Mouse (Mus musculus) forebrain, embryonic 16.5 days (tissue): ENCODE results near the gene Pign. TPM values are rescaled to one million over a fixed set of nuclear protein-coding genes. Genes with fewer than 3 reads are reported as not detected.

Experiments
- ATAC-seq: fragments of 200-750 bp; cut with Nextera tagmentation; 2 replicates; pipeline ENCODE4 v1.8.0; 2017; ENCODE audit warnings: mild to moderate bottlenecking, moderate library complexity
- H3K27ac ChIP-seq: fragments of 300-500 bp; sonication (generic); 2 replicates; pipeline ENCODE4 v1.5.1; 2014; ENCODE audit warnings: low read length, control low read depth
- H3K27me3 ChIP-seq: fragments of 300-500 bp; sonication (generic); replicated peaks from 2 replicates; pipeline ENCODE4 v1.6.1; 2014; ENCODE audit warnings: low read length; ENCODE audit not compliant: control insufficient read depth, insufficient read depth
- H3K36me3 ChIP-seq: fragments of 300-500 bp; sonication (generic); 2 replicates; pipeline ENCODE4 v1.6.1; 2014; ENCODE audit not compliant: control insufficient read depth, insufficient read depth
- H3K4me1 ChIP-seq: fragments of 300-500 bp; sonication (generic); replicated peaks from 2 replicates; pipeline ENCODE4 v1.6.1; 2014; ENCODE audit warnings: low read length; ENCODE audit not compliant: control insufficient read depth, insufficient read depth
- H3K4me2 ChIP-seq: fragments of 300-500 bp; sonication (generic); 2 replicates; pipeline ENCODE4 v1.6.1; 2014; ENCODE audit warnings: mild to moderate bottlenecking, low read length, control low read depth
- H3K4me3 ChIP-seq: fragments of 300-500 bp; sonication (generic); replicated peaks from 2 replicates; pipeline ENCODE4 v1.5.1; 2014; ENCODE audit warnings: mild to moderate bottlenecking, low read length, control low read depth
- H3K9ac ChIP-seq: fragments of 300-500 bp; sonication (generic); replicated peaks from 2 replicates; pipeline ENCODE4 v1.6.1; 2014; ENCODE audit warnings: low read depth, low read length, control low read depth
- H3K9me3 ChIP-seq: fragments of 300-500 bp; sonication (generic); 2 replicates; pipeline ENCODE4 v1.6.1; 2016; ENCODE audit warnings: low read length; ENCODE audit not compliant: control insufficient read depth
- WGBS: fragments of 180-500 bp; shearing (Covaris S2); extraction: QIAGEN DNeasy Blood & Tissue Kit; methylation state at CpG from one replicate; pipeline ENCODE4 v1.1.7; 2014; 5-methylcytosine and 5-hydroxymethylcytosine counted together
- polyA plus RNA-seq: library from polyadenylated mRNA; unstranded; fragments of >200 nt; fragmentation: Nextera tagmentation; extraction: Ambion mirVana; gene quantifications from 2 replicates; pipeline ENCODE4 v1.2.1, GENCODE M21; 2015

Gene Pign
- polyA plus RNA-seq, 1 experiment from 2014 or later = 12.1 TPM

DNA sequence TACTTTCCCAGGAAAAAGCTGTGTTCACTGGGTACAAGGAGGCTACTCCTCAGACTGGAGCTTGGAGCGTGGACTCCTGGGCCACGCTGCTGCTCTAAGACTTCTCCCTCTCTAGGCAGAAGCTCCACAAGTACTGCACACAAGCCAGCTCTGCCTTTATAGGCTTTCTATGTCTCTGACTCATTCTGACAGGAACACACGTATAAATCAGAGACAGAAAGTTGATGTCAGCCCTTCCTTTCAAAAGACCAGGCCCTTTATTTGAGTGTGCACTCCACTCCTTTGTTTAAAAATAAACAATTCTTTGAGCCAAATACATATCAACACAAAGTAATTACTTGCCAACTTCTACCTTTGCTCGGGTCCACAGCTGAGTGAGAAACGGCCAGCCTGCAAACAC lies 74.8 kb downstream of the Pign start:
- Histone ChIP-seq H3K36me3 (no peaks in the 10 kb centered on the region), H3K4me1 (no peaks in the 10 kb centered on the region), H3K4me3 (no peak overlapping the region), H3K27ac (no peak overlapping the region), H3K9me3 (no peaks in the 10 kb centered on the region), H3K27me3 (no peaks in the 10 kb centered on the region), H3K9ac (no peak overlapping the region), H3K4me2 (no peak overlapping the region)
- no peak for ATAC-seq
- 71% methylated on average over 5 of the region's 5 CpGs for WGBS

DNA sequence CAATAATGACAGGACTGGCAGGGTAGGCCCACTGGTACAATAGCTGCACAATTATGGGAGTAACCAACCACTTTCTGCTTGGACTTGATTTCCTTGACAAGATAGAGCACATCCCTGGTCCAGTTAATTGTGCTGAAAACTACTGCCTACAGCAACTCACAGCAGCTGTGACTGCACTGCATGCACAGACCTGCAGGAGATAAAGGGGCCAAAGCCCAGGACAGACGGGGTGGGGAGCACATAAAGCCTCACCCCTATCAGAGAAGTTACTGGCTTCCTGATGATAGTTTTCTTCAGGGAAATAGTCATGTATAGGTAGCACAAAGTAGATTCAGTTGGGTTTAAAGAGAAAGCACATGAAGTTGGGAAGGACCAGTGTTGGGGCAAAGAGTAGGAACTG lies 80.7 kb downstream of the Pign start:
- H3K4me1 ChIP-seq = no peaks in the 10 kb centered on the region
- no peaks in the 10 kb centered on the region for H3K9me3 ChIP-seq
- H3K4me3 ChIP-seq = no peak overlapping the region
- no peak for ATAC-seq
- H3K9ac ChIP-seq = no peak overlapping the region
- WGBS = 88% methylated on average over 1 of the region's 1 CpGs
- H3K27me3 ChIP-seq = no peaks in the 10 kb centered on the region
- H3K27ac ChIP-seq = no peak overlapping the region
- no peak overlapping the region for H3K4me2 ChIP-seq
- no peaks in the 10 kb centered on the region for H3K36me3 ChIP-seq

- no peak overlapping the region for H3K9ac ChIP-seq
- H3K36me3 ChIP-seq = no peaks in the 10 kb centered on the region
- no peaks in the 10 kb centered on the region for H3K9me3 ChIP-seq
- no peaks in the 10 kb centered on the region for H3K27me3 ChIP-seq
- H3K4me1 ChIP-seq = no peaks in the 10 kb centered on the region
- no peak overlapping the region for H3K4me2 ChIP-seq
- no peak for ATAC-seq
- H3K4me3 ChIP-seq = no peak overlapping the region
- WGBS = 71% methylated on average over 2 of the region's 2 CpGs
- no peak overlapping the region for H3K27ac ChIP-seq
These were observed 82.6 kb downstream of the Pign start for GRCm38 (mm10) chr1:105580909-105581308.

- WGBS = 91% methylated on average over 3 of the region's 3 CpGs
- ATAC-seq = no peak
These were observed 97.4 kb downstream of the Pign start for GRCm38 (mm10) chr1:105566051-105566450.

GRCm38 (mm10) chr1:105564289-105564688 lies 99.2 kb downstream of the Pign start:
- H3K36me3 ChIP-seq = no peaks in the 10 kb centered on the region
- 96% methylated on average over 1 of the region's 1 CpGs for WGBS
- no peaks in the 10 kb centered on the region for H3K9me3 ChIP-seq
- H3K4me3 ChIP-seq = no peak overlapping the region
- H3K9ac ChIP-seq = no peak overlapping the region
- no peak overlapping the region for H3K4me2 ChIP-seq
- no peak for ATAC-seq
- H3K4me1 ChIP-seq = no peaks in the 10 kb centered on the region
- no peaks in the 10 kb centered on the region for H3K27me3 ChIP-seq
- H3K27ac ChIP-seq = no peak overlapping the region

More at GRCm38 (mm10) chr1:105566051-105566450, 97.4 kb downstream of the Pign start:
- no peaks in the 10 kb centered on the region for H3K9me3 ChIP-seq
- H3K4me2 ChIP-seq = no peak overlapping the region
- no peak overlapping the region for H3K9ac ChIP-seq
- no peak overlapping the region for H3K27ac ChIP-seq
- H3K4me1 ChIP-seq = no peaks in the 10 kb centered on the region
- no peaks in the 10 kb centered on the region for H3K27me3 ChIP-seq
- no peaks in the 10 kb centered on the region for H3K36me3 ChIP-seq
- no peak overlapping the region for H3K4me3 ChIP-seq

DNA sequence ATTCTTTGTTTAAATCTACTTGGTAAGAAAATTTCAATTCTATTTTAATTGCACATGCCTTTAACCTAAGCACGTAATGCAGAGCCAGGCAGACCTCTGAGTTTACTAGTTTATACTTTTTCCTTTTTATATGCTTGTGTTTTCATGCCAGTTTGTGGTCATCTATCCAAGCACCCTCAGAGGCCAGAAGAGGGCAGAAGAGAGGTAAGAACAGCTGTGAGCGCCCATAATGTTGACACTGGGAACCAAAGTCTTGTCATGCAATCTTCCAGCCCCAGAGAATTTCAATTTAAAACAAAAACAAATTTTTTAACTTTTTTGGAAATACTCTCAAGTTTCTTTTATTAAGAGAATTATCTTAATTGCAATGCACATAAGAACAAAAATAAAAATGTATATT lies 99.7 kb downstream of the Pign start:
- Histone ChIP-seq H3K36me3 (no peaks in the 10 kb centered on the region), H3K4me2 (no peak overlapping the region), H3K9ac (no peak overlapping the region), H3K4me1 (no peaks in the 10 kb centered on the region), H3K9me3 (no peaks in the 10 kb centered on the region), H3K4me3 (no peak overlapping the region), H3K27me3 (no peaks in the 10 kb centered on the region), H3K27ac (no peak overlapping the region)
- WGBS = 87% methylated on average over 2 of the region's 2 CpGs
- no peak for ATAC-seq

DNA sequence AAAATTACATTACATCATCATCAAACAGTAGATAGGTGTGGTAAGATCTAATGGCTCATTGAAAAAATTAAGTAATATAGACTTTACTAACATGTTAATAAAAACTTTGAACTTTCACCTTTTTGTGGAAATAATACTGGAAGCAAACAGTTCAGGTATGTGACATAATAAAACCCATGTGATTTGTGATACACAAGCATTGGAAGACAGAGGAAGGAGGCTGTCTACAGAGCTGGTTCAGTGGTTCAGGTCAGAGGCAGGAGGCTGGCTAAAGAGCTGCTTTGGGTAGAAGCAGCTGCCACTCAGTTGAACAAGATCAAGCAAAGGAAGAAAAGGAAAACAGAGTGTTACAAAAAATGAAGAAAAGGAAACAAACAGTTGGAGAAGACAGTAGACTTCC lies 107.4 kb downstream of the Pign start:
- H3K4me1 ChIP-seq = no peaks in the 10 kb centered on the region
- no peaks in the 10 kb centered on the region for H3K36me3 ChIP-seq
- no peak overlapping the region for H3K4me3 ChIP-seq
- H3K27me3 ChIP-seq = no peaks in the 10 kb centered on the region
- no peak for ATAC-seq
- H3K9ac ChIP-seq = no peak overlapping the region
- H3K9me3 ChIP-seq = no peaks in the 10 kb centered on the region
- no peak overlapping the region for H3K4me2 ChIP-seq
- no peak overlapping the region for H3K27ac ChIP-seq

DNA sequence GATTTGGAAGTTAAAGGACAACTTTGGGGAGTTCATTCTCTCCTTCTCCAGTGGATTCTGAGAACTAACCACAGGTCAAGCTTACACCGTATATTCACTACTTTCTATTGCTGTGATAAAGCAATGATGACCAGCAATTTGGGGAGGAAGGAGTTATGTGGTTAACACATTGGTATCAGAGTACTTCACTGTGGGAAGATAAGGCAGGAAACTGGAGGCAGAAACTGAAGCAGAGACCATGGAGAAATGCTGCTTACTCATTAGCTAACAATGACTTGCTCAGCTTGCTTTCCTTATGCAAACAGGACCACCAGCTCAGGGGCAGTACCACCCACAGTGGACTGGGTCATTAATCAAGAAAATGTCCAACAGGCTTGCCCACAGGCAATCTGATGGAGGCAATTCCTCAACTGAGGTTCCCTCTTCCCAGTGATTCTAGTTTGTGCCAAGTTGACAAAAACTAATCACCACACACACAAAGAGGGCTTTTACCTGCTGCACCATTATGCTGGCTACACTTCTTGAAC lies 108.2 kb downstream of the Pign start:
- Histone ChIP-seq H3K4me2 (no peak overlapping the region), H3K27ac (no peak overlapping the region), H3K4me3 (no peak overlapping the region), H3K9ac (no peak overlapping the region), H3K27me3 (no peaks in the 10 kb centered on the region), H3K4me1 (no peaks in the 10 kb centered on the region), H3K9me3 (no peaks in the 10 kb centered on the region), H3K36me3 (no peaks in the 10 kb centered on the region)
- 76% methylated on average over 1 of the region's 1 CpGs for WGBS
- ATAC-seq = no peak

DNA sequence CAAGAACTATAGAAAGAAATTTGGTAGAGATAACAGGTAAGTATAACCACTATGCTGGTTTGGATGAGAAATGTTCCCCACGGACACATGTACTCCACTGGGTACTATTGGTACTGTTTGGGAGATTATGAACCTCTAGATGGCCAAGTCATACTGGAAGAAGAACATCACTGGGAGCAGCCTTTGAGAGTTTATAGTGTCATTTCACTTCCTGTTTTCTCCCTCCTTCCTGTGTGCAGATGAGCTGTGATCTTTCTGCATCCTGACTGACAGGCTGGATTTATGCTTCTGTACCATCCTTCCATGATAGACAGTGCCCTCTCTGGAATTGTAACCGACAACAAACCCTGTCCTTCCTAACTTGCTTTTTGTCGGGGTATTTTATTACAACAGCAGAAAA lies 110.3 kb downstream of the Pign start:
- Histone ChIP-seq H3K9me3 (no peaks in the 10 kb centered on the region), H3K4me1 (no peaks in the 10 kb centered on the region), H3K27me3 (no peaks in the 10 kb centered on the region), H3K4me2 (no peak overlapping the region), H3K27ac (no peak overlapping the region), H3K4me3 (no peak overlapping the region), H3K36me3 (no peaks in the 10 kb centered on the region), H3K9ac (no peak overlapping the region)
- WGBS = 95% methylated on average over 3 of the region's 3 CpGs
- ATAC-seq = no peak

- Histone ChIP-seq H3K27me3 (no peaks in the 10 kb centered on the region), H3K36me3 (no peaks in the 10 kb centered on the region), H3K9me3 (no peaks in the 10 kb centered on the region), H3K9ac (no peak overlapping the region), H3K27ac (no peak overlapping the region), H3K4me3 (no peak overlapping the region), H3K4me1 (no peaks in the 10 kb centered on the region), H3K4me2 (no peak overlapping the region)
- ATAC-seq = no peak
These were observed 113.3 kb downstream of the Pign start for GRCm38 (mm10) chr1:105550163-105550562.
